Mouse (Mus musculus): ENCODE measurements around the gene Trim29. TPM values are rescaled to one million over a fixed set of nuclear protein-coding genes. Genes with fewer than 3 reads are reported as not detected.

Gene Trim29
- total RNA-seq, 2 experiments from 2014 or later, result 0.22 to 0.23 TPM

DNA sequence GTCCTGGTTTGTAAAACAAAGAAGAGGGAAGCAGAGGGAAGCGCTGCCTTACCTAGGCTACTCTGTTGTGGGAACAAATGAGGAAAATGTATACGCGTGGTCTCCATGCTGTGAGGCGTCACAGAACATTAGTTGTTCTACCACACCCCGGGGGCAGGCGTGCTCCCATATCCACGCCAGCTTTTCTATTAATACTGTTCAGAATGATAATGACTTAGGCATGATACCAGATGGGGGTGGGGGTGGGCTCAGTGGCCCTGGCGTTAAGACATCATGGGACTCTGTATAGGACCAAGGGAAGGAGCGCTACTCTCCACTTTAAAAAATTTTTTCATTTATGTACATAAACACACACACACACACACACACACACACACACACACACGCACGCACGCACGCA, 40.4 kb downstream of the Trim29 start:
- intact Hi-C loops (cut with DNase I), result no loop called here
- no peak for DNase-seq (ENCODE audit: low spot score in 2 of 2)

DNA sequence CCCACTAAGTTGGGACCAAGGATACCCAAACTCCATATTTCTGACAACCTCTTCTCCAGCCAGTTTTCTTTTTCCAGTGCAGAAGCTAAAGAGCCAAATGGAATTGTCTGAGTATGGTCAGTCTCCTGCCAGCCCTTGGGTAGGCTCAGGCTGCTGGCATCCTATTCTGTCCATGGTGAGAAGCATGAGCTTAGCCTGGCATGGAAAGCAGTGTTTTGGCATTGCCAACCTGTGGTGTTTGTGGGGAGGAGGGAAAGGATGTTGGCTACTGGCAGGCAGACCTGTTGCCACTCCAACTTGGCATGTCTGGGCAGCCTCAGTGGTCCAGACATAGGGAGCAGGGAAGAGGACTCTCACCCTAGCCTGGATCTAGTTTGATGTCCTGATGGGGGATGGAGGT, 46.4 kb downstream of the Trim29 start:
- intact Hi-C loops (cut with DNase I), result no loop called here
- no peak for DNase-seq (ENCODE audit: low spot score in 2 of 2)

DNA sequence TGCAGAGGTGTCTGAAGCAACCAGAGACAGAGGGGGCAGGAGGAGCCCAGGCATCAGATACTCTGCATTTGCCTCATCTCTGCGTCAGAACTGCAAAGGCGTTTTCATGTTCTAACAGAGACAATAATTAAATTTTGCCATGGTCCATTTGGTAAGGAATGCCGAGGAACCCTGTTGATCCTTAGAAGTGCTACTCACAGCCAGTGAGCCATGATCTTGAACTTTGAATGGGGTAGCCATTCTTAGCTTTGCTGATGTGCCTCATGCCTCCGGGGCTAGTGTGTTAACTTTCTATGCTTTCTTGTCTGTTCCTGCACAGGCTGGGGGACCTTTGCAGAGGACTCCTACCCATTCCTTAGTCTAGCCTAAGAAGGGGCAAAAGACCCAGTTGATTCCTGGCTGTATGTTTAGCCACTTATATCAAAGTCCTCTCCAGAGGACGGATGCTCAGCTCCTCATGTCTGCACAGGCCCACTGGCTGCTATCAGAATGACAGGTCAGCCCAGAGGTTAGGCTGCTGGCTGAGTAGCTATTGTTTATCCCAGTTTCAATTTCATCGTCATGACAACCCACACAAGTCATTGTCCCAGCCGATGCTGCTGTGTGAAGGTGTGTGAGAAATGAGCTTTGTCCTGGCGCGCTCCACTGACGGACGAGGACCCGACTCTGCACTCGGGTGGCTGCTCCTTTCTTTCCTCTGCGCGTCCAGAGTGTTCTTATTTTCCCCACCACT, 48.1 kb downstream of the Trim29 start:
- intact Hi-C loops (cut with DNase I), result no loop called here
- DNase-seq (ENCODE audit: low spot score in 2 of 2), result no peak

DNA sequence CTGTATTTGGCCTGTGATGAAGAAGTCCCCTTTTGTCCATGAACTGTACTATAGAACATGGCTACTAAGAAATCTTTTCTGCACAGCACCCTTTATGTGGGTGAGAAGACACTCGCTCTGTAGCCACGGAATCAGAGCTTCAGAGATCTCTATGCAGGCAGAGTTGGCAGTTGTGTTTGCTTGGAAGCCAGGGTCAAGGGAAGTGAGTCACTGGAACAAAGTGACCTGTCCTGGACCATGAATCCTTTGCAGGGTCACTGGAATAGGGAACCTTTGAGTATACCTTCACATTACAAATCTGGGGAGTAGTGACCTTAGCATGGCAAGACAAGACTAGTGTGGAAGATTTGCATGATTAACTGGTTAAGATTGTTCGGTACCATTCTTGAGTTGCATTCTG, 58.1 kb downstream of the Trim29 start:
- DNase-seq (ENCODE audit: low spot score in 2 of 2), result no peak
- intact Hi-C loops (cut with DNase I), result no loop called here

DNA sequence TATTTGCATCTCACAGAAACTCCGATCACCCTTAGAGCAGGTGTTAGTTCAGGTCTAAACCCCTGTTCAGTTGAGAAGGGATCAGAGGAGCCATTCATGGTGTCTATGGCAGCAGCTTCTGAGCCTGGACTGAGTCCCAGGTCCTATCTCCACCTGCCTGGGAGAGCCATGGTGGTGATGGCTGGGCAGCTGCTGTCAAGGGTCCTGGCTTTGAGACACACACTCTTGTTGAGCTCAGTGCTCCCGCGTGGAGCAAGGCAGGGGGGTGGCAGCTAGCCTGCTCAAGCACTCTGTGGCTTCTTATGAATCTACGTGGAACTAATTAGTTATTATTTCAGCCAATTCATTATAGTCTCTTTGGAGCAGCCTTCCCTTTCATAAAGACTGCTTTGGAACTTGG, 73.2 kb downstream of the Trim29 start:
- intact Hi-C loops (cut with DNase I), result no loop called here
- DNase-seq (ENCODE audit: low spot score in 2 of 2), result no peak

DNA sequence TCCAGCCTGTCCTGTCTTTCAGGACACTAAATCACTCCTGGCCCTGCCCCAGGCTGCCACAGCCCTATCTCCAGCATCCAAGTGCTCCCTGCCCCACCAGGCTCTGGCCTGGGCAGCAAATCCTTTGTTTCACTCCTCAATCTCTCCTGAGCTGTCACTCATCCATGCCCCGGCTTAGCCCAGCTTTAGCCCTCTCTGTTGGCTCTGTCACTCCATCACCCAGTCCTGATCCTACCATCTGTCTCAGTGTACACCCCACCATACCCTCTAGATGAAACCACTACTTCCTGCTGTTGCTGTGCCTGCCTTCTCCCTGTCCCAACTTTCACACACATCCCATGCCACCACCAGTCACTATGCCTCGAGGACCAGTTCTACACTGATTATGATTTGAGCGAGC, 73.8 kb downstream of the Trim29 start:
- intact Hi-C loops (cut with DNase I), result no loop called here
- no peak for DNase-seq (ENCODE audit: low spot score in 2 of 2)

Other genes starting within 250 kb of the Trim29 start
- gene Arhgef12, start 203.6 kb upstream of the Trim29 start, total RNA-seq (2021), result 100 to 1,000 TPM; 156 to 159 TPM
- gene Tmem136, start 194.3 kb upstream of the Trim29 start, total RNA-seq (2021), result 10 to 100 TPM; 15.4 to 18.0 TPM
- gene Pou2f3, start 100.5 kb upstream of the Trim29 start, total RNA-seq (2021), result not detected
- gene Oaf, start 70.9 kb upstream of the Trim29 start, total RNA-seq (2021), result 10 to 100 TPM; 13.6 to 14.2 TPM